Mouse (Mus musculus): ENCODE data around the gene Ccn6.

GRCm38 (mm10) chr10:39109489-39109874 lies 54.1 kb downstream of the Ccn6 start:
- TF ChIP-seq GATA1 (IDR thresholded peaks at IDR 0.05; ENCODE audit: borderline replicate concordance, low read length) (no peak), FLI1 (IDR thresholded peaks at IDR 0.05; ENCODE audit: low read length) (no peak)

Data from megakaryocyte, embryonic 14.5 days (primary cell).